ENCODE assay signal across 19 mouse cellular contexts in the genomic region with DNA sequence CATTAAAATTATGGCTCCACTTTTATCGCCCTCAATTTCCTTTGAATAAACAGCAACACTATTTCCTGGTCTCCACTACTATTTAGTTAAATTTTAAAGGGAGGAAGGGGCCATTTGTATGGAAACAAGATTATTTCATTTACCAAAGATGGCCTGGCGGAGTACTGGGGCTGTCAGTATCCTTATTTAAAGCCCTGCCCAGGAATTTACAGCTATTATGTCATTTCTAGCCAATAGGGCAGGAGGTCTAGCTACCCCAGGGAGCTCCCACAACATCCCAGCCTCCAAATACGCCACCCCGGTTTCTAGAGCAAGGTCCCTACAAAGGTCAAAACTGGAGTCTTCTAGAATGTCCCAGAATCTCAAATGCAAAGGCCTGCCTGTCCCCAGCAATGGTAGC. TPM values are rescaled to one million over a fixed set of nuclear protein-coding genes. Genes with fewer than 3 reads are reported as not detected.
"Had no signal": no experiment of that assay in that cellular context is flagged by ENCODE, and none has a peak within 500 bp of the region (broad histone marks: within the 10 kb centered on the region; RNA-seq: fewer than 3 reads in every experiment).

No protein-coding gene starts in this region.

- H3K9ac ChIP-seq: lung, embryonic 14.5 days; midbrain, embryonic 12.5 days; neural tube, embryonic 12.5 days had no signal

- H3K4me2 ChIP-seq: lung, embryonic 14.5 days; midbrain, embryonic 12.5 days; neural tube, embryonic 12.5 days had no signal

- H3K27ac ChIP-seq: midbrain, embryonic 10.5 days; midbrain, embryonic 12.5 days; neural tube, embryonic 12.5 days had no signal

- H3K27me3 ChIP-seq: midbrain, embryonic 12.5 days; neural tube, embryonic 12.5 days had no signal

- DNase-seq: lung, adult 18-20 months; lung, embryonic 14.5 days; lung, postnatal 10 days; lung, postnatal 4 days; midbrain, embryonic 14.5 days; retina, postnatal 1 day; right cerebral cortex, adult 18-20 months; right cerebral cortex, postnatal 25 days; right cerebral cortex, postnatal 4 days; spleen, adult 18-20 months; thymus, adult 18-20 months; thymus, postnatal 14 days; thymus, postnatal 36 days had no signal

- H3K4me3 ChIP-seq: midbrain, embryonic 10.5 days; midbrain, embryonic 12.5 days; myocyte; neural tube, embryonic 12.5 days had no signal

- ATAC-seq: midbrain, embryonic 16.5 days had no signal

- H3K9me3 ChIP-seq: neural tube, embryonic 12.5 days had no signal

RNA-seq across cellular contexts. Expression of a gene that starts 8.5 kb away (rescaled TPM):
- total RNA-seq: megakaryocyte-erythroid progenitor cell, adult 5-6 weeks had no signal

RNA-seq across cellular contexts. Expression of a gene that starts 9.4 kb away (rescaled TPM):
- total RNA-seq: megakaryocyte-erythroid progenitor cell, adult 5-6 weeks had no signal
